23 mouse cellular contexts compared by ENCODE assay signal in genomic region chr6:88469878-88470277, GRCm38 (mm10). TPM values are rescaled to one million over a fixed set of nuclear protein-coding genes. Genes with fewer than 3 reads are reported as not detected.
A peak's percentile ranks its signal among the peaks of the same experiment; 100 is the strongest.
DNase-seq lines count a peak whose midpoint lies in the region; ATAC-seq and TF ChIP-seq lines count a peak whose summit lies in the region.
"Had no signal": no experiment of that assay in that cellular context is flagged by ENCODE, and none has a peak within 500 bp of the region (broad histone marks: within the 10 kb centered on the region; RNA-seq: fewer than 3 reads in every experiment).

No protein-coding gene starts in this region.

- H3K79me2 ChIP-seq in CH12.LX (replicated peaks; ENCODE audit: control insufficient read depth, extremely low read depth, insufficient read depth, poor library complexity, severe bottlenecking), result peaks cover 31% of the 10 kb centered on the region

- in situ Hi-C loops in CH12.LX (cut with MboI; ENCODE audit: low pct_ligation_motif_present, low pct_unique_long_range_greater_than_20kb, low sequenced_read_pairs), result no loop called here

- peak overlapping the region; percentile 39 for H3K27ac ChIP-seq in CH12.LX (ENCODE audit: insufficient read depth, low read depth)
- no peak overlapping the region for H3K27ac ChIP-seq in forebrain, embryonic 16.5 days (ENCODE audit: low read length)
- no peak overlapping the region for H3K27ac ChIP-seq in heart, embryonic 11.5 days (ENCODE audit: low read depth, low read length)
- H3K27ac ChIP-seq: embryonic facial prominence, embryonic 10.5 days; embryonic facial prominence, embryonic 12.5 days; forebrain, embryonic 13.5 days; forebrain, embryonic 15.5 days had no signal

- no peak overlapping the region for H3K9ac ChIP-seq in CH12.LX (ENCODE audit: insufficient read depth, low read depth)
- no peak overlapping the region for H3K9ac ChIP-seq in forebrain, embryonic 16.5 days (replicated peaks; ENCODE audit: low read depth, low read length)
- no peak overlapping the region for H3K9ac ChIP-seq in heart, embryonic 11.5 days (ENCODE audit: low read depth, low read length)
- H3K9ac ChIP-seq: embryonic facial prominence, embryonic 12.5 days; forebrain, embryonic 13.5 days; forebrain, embryonic 15.5 days had no signal

- TF ChIP-seq EP300 in CH12.LX (IDR thresholded peaks at IDR 0.05; ENCODE audit: low read length), result no peak

- dilution Hi-C loops in CH12.LX (cut with MboI; ENCODE audit: extremely low pct_ligation_motif_present, extremely low pct_unique_long_range_greater_than_20kb, low sequenced_read_pairs), result no loop called here

- H3K4me2 ChIP-seq in CH12.LX (ENCODE audit: insufficient read depth, low read depth, poor library complexity, severe bottlenecking), result no peak overlapping the region
- H3K4me2 ChIP-seq in forebrain, embryonic 16.5 days (ENCODE audit: low read length), result no peak overlapping the region
- H3K4me2 ChIP-seq in heart, embryonic 11.5 days, result no peak overlapping the region
- H3K4me2 ChIP-seq: embryonic facial prominence, embryonic 12.5 days; forebrain, embryonic 13.5 days; forebrain, embryonic 15.5 days had no signal

- H3K27me3 ChIP-seq in CH12.LX (replicated peaks), result no peaks in the 10 kb centered on the region
- no peaks in the 10 kb centered on the region for H3K27me3 ChIP-seq in forebrain, embryonic 16.5 days (replicated peaks; ENCODE audit: control insufficient read depth, insufficient read depth, low read length)
- H3K27me3 ChIP-seq in heart, embryonic 11.5 days (ENCODE audit: control insufficient read depth, insufficient read depth, low read length), result no peaks in the 10 kb centered on the region
- H3K27me3 ChIP-seq: embryonic facial prominence, embryonic 12.5 days; forebrain, embryonic 13.5 days; forebrain, embryonic 15.5 days; Patski had no signal

- ATAC-seq in forebrain, embryonic 16.5 days, result no peak
- ATAC-seq in heart, embryonic 11.5 days (replicated peaks; ENCODE audit: insufficient number of reproducible peaks, low FRiP score, low TSS enrichment), result no peak
- ATAC-seq: CD4-positive, CD25-positive, alpha-beta regulatory T cell, adult 4 months; forebrain, embryonic 13.5 days; forebrain, embryonic 15.5 days; Patski had no signal

- no peak for TF ChIP-seq POLR2A in CH12.LX (IDR thresholded peaks at IDR 0.05; ENCODE audit: low read depth, low read length)

- no peak for TF ChIP-seq RAD21 in CH12.LX (IDR thresholded peaks at IDR 0.05; ENCODE audit: low read depth, low read length)

- TF ChIP-seq CTCF in CH12.LX (conservative IDR thresholded peaks at IDR 0.05 in 1 of 2, IDR thresholded peaks at IDR 0.05 in 1 of 2; ENCODE audit: low read depth in 2 of 2, low read length in 2 of 2), result no peak

- peaks cover 65 to 81% of the 10 kb centered on the region in 2 experiments for H3K36me3 ChIP-seq in CH12.LX (replicated peaks in 1 of 2; ENCODE audit: control insufficient read depth in 1 of 2, insufficient read depth in 1 of 2, low read length in 1 of 2)
- peaks cover 25% of the 10 kb centered on the region for H3K36me3 ChIP-seq in forebrain, embryonic 16.5 days (ENCODE audit: control insufficient read depth, insufficient read depth)
- peaks cover 15% of the 10 kb centered on the region; the same call in 1 of the 2 replicates for H3K36me3 ChIP-seq in heart, embryonic 11.5 days (ENCODE audit: control insufficient read depth, insufficient read depth, low read length)

- H3K4me3 ChIP-seq in CH12.LX (replicated peaks in 1 of 3; ENCODE audit: low read depth in 2 of 3, low read length in 2 of 3, poor library complexity in 1 of 3), result no peak overlapping the region
- H3K4me3 ChIP-seq in forebrain, embryonic 16.5 days (replicated peaks; ENCODE audit: low read length), result no peak overlapping the region
- H3K4me3 ChIP-seq in heart, embryonic 11.5 days (ENCODE audit: low read depth, low read length), result no peak overlapping the region
- H3K4me3 ChIP-seq: embryonic facial prominence, embryonic 10.5 days; embryonic facial prominence, embryonic 12.5 days; forebrain, embryonic 13.5 days; forebrain, embryonic 15.5 days had no signal

- WGBS in forebrain, embryonic 16.5 days, result 77% methylated on average over 6 of the region's 6 CpGs
- WGBS in heart, embryonic 11.5 days (ENCODE audit: insufficient replicate concordance), result 78% methylated on average over 6 of the region's 6 CpGs

- H3K4me1 ChIP-seq in CH12.LX (ENCODE audit: control insufficient read depth in 1 of 2, insufficient read depth in 2 of 2), result peaks cover 14 to 44% of the 10 kb centered on the region in 2 experiments
- H3K4me1 ChIP-seq in forebrain, embryonic 16.5 days (replicated peaks; ENCODE audit: control insufficient read depth, insufficient read depth, low read length), result peaks cover 14% of the 10 kb centered on the region
- H3K4me1 ChIP-seq in heart, embryonic 11.5 days (ENCODE audit: control insufficient read depth, insufficient read depth, low read length), result peaks cover 10% of the 10 kb centered on the region

- no peaks in the 10 kb centered on the region for H3K9me3 ChIP-seq in CH12.LX (replicated peaks; ENCODE audit: low read length)
- no peaks in the 10 kb centered on the region for H3K9me3 ChIP-seq in forebrain, embryonic 16.5 days (ENCODE audit: control insufficient read depth, low read length)
- no peaks in the 10 kb centered on the region for H3K9me3 ChIP-seq in heart, embryonic 11.5 days (replicated peaks; ENCODE audit: control insufficient read depth, low read length)
- H3K9me3 ChIP-seq: embryonic facial prominence, embryonic 10.5 days; embryonic facial prominence, embryonic 12.5 days; forebrain, embryonic 13.5 days; forebrain, embryonic 15.5 days; G1E had no signal

- peak; percentile 23 for DNase-seq in A20 (ENCODE audit: low read depth, low spot score)
- DNase-seq in CH12.LX (ENCODE audit: extremely low read depth), result peak; percentile 45
- peak; percentile 50 for DNase-seq in ES-CJ7 (ENCODE audit: low read depth, low spot score)
- DNase-seq in R1 (ENCODE audit: low read depth, low spot score), result peak; percentile 68
- no peak for DNase-seq in cerebellum, adult 18-20 months
- DNase-seq: adrenal gland, adult 2 months; adrenal gland, postnatal 10 days; adrenal gland, postnatal 25 days; B cell, adult 2 months; cerebellum, adult 11 months; cerebellum, adult 2 months; cerebellum, adult 9-10 months; cerebellum, postnatal 10 days; cerebellum, postnatal 25 days had no signal

TF ChIP-seq in CH12.LX, 34 proteins besides CTCF, POLR2A, EP300 and RAD21 (continues in another document):
- TF ChIP-seq NRF1 (IDR thresholded peaks at IDR 0.05; ENCODE audit: low read depth, low read length) (no peak), MAFK (IDR thresholded peaks at IDR 0.05; ENCODE audit: insufficient replicate concordance, low read length) (peak; percentile 92), POLR2AphosphoS2 (IDR thresholded peaks at IDR 0.05; ENCODE audit: low read depth, low read length) (no peak), ZMIZ1 (IDR thresholded peaks at IDR 0.05; ENCODE audit: low read depth, low read length) (no peak), ZKSCAN1 (IDR thresholded peaks at IDR 0.05; ENCODE audit: borderline replicate concordance, low read depth, low read length) (no peak), USF2 (conservative IDR thresholded peaks at IDR 0.05; ENCODE audit: low read depth, low read length) (no peak), KAT2A (IDR thresholded peaks at IDR 0.05; ENCODE audit: insufficient replicate concordance, low read length) (no peak), HCFC1 (IDR thresholded peaks at IDR 0.05; ENCODE audit: low read depth, low read length) (no peak), IRF4 (IDR thresholded peaks at IDR 0.05; ENCODE audit: low read depth, low read length) (peak; percentile 19; the same call in 1 of the 2 replicates), TBP (conservative IDR thresholded peaks at IDR 0.05; ENCODE audit: low read depth, low read length) (no peak), JUND (conservative IDR thresholded peaks at IDR 0.05; ENCODE audit: low read depth, low read length) (0 out of 2 replicates have a peak, but pooled peaks have one; percentile 24), MXI1 (IDR thresholded peaks at IDR 0.05; ENCODE audit: low read depth, low read length) (no peak), CHD1 (IDR thresholded peaks at IDR 0.05; ENCODE audit: low read depth, low read length) (no peak), JUN (IDR thresholded peaks at IDR 0.05; ENCODE audit: insufficient read depth, low read depth, low read length) (peak; percentile 56; the same call in 1 of the 2 replicates), ETS1 (conservative IDR thresholded peaks at IDR 0.05; ENCODE audit: low read depth, low read length) (peak; percentile 16; the same call in 1 of the 2 replicates), SIN3A (IDR thresholded peaks at IDR 0.05; ENCODE audit: low read length) (no peak), BHLHE40 (IDR thresholded peaks at IDR 0.05; ENCODE audit: low read depth, low read length) (peak; percentile 29; the same call in 1 of the 2 replicates), NELFE (IDR thresholded peaks at IDR 0.05; ENCODE audit: low read depth, low read length) (no peak), MYC (IDR thresholded peaks at IDR 0.05; ENCODE audit: low read depth, low read length) (no peak), CHD2 (IDR thresholded peaks at IDR 0.05; ENCODE audit: low read length) (no peak), TCF12 (IDR thresholded peaks at IDR 0.05; ENCODE audit: low read depth, low read length) (no peak), UBTF (IDR thresholded peaks at IDR 0.05; ENCODE audit: low read depth, low read length) (no peak), ELF1 (IDR thresholded peaks at IDR 0.05; ENCODE audit: low read depth, low read length) (no peak)

RNA-seq across cellular contexts. Expression of gene Ruvbl1, which starts 4.7 kb away (rescaled TPM):
- 156 and 207 TPM in 2 replicates for total RNA-seq in CH12.LX (2012; rRNA removed)
- 169 and 172 TPM in 2 replicates for total RNA-seq in CH12.LX (2014; rRNA removed)
- polyA plus RNA-seq in CH12.LX (2012; ENCODE audit: insufficient read length, low read depth), result 159 and 184 TPM in 2 replicates
- 133 and 146 TPM in 2 replicates for polyA plus RNA-seq in forebrain, embryonic 16.5 days (2015; fragmentation: Nextera tagmentation; extraction: Ambion mirVana)
- polyA plus RNA-seq in heart, embryonic 11.5 days (2014; fragmentation: Nextera tagmentation; extraction: Ambion mirVana), result 92.5 and 101 TPM in 2 replicates

RNA-seq across cellular contexts. Expression of gene Eefsec, which starts 23.5 kb away (rescaled TPM):
- total RNA-seq in CH12.LX (2012; rRNA removed) (32.1 and 32.8 TPM in 2 replicates), CH12.LX (2014; rRNA removed) (25.7 and 26.2 TPM in 2 replicates)
- polyA plus RNA-seq in CH12.LX (2012; ENCODE audit: insufficient read length, low read depth), result 48.8 and 53.5 TPM in 2 replicates
- 29.4 and 30.8 TPM in 2 replicates for polyA plus RNA-seq in forebrain, embryonic 16.5 days (2015; fragmentation: Nextera tagmentation; extraction: Ambion mirVana)
- 20.9 and 29.1 TPM in 2 replicates for polyA plus RNA-seq in heart, embryonic 11.5 days (2014; fragmentation: Nextera tagmentation; extraction: Ambion mirVana)

RNA-seq across cellular contexts. Expression of gene Sec61a1, which starts 48.8 kb away (rescaled TPM):
- total RNA-seq in CH12.LX (2012; rRNA removed) (276 and 336 TPM in 2 replicates), CH12.LX (2014; rRNA removed) (232 and 237 TPM in 2 replicates)
- 130 and 139 TPM in 2 replicates for polyA plus RNA-seq in CH12.LX (2012; ENCODE audit: insufficient read length, low read depth)
- polyA plus RNA-seq in forebrain, embryonic 16.5 days (2015; fragmentation: Nextera tagmentation; extraction: Ambion mirVana), result 170 and 178 TPM in 2 replicates
- polyA plus RNA-seq in heart, embryonic 11.5 days (2014; fragmentation: Nextera tagmentation; extraction: Ambion mirVana), result 165 and 188 TPM in 2 replicates

Comparison
In these comparisons a context has a peak if more than half of its experiments do, and no peak if none do; other contexts are left out.
1. DNase-seq: peak in A20 (single experiment), CH12.LX (single experiment), ES-CJ7 (single experiment) and R1 (single experiment); none in cerebellum, adult 18-20 months (0 of 2).